Mouse (Mus musculus) spleen, adult 2 months (tissue): ENCODE measurements around the gene Tnfaip6. TPM values are rescaled to one million over a fixed set of nuclear protein-coding genes. Genes with fewer than 3 reads are reported as not detected.

Experiments
- DNase-seq, 2 experiments: peaks; one replicate each; pipeline versions ENCODE4 v3.0.0 to v3.0.0-alpha.2; 2012 to 2021; ENCODE audit warnings: low spot score in 2 of 2, low read depth in 1 of 2
- H3K27ac ChIP-seq: fragments of 200-500 bp; 2 replicates; pipeline ENCODE4 v1.5.1; 2012; ENCODE audit warnings: low read length, inconsistent platforms; ENCODE audit not compliant: insufficient read depth
- H3K27me3 ChIP-seq: fragments of 200-500 bp; 2 replicates; pipeline ENCODE4 v1.6.1; 2012; ENCODE audit warnings: mild to moderate bottlenecking, moderate library complexity, low read length, inconsistent platforms; ENCODE audit not compliant: control insufficient read depth, insufficient read depth
- H3K36me3 ChIP-seq: fragments of 200-500 bp; 2 replicates; pipeline ENCODE4 v1.6.1; 2012; ENCODE audit warnings: mild to moderate bottlenecking, low read length, inconsistent platforms; ENCODE audit not compliant: control insufficient read depth, insufficient read depth
- H3K4me1 ChIP-seq: fragments of 200-500 bp; 2 replicates; pipeline ENCODE4 v1.6.1; 2011; ENCODE audit warnings: inconsistent platforms; ENCODE audit not compliant: control insufficient read depth, insufficient read depth, insufficient read length
- H3K4me3 ChIP-seq: fragments of 200-500 bp; 2 replicates; pipeline ENCODE4 v1.5.1; 2011; ENCODE audit warnings: mild to moderate bottlenecking, inconsistent platforms; ENCODE audit not compliant: insufficient read depth, insufficient read length; ENCODE audit errors: extremely low read depth
- CTCF ChIP-seq: fragments of 200-500 bp; IDR thresholded peaks from 2 replicates; pipeline ENCODE4 v1.5.1; 2011; ENCODE audit warnings: mild to moderate bottlenecking, inconsistent platforms; ENCODE audit not compliant: insufficient read depth, insufficient read length, insufficient replicate concordance; ENCODE audit errors: extremely low read depth
- POLR2A ChIP-seq: fragments of 200-500 bp; IDR thresholded peaks from 2 replicates; pipeline ENCODE4 v1.6.1; 2011; ENCODE audit warnings: low read depth, low read length, inconsistent platforms
- WGBS: fragments of 180-500 bp; shearing (Covaris S2); methylation state at CpG from one replicate; pipeline ENCODE4 v1.1.7; 2018; 5-methylcytosine and 5-hydroxymethylcytosine counted together
- polyA plus RNA-seq: library from polyadenylated mRNA; depleted of rRNA; stranded (reverse); fragments of >200 nt; gene quantifications from 2 replicates; pipeline ENCODE4 v1.2.3, GENCODE M21; 2012

The Tnfaip6 gene
- polyA plus RNA-seq, 1 experiment = 0.07 TPM

GRCm38 (mm10) chr2:52050823-52051222 is 13.0 kb downstream of the Tnfaip6 start:
- TF ChIP-seq CTCF = no peak
- no peak for TF ChIP-seq POLR2A

GRCm38 (mm10) chr2:52052335-52052734 is 14.5 kb downstream of the Tnfaip6 start:
- 88% methylated on average over 4 of the region's 4 CpGs for WGBS
- Histone ChIP-seq H3K27me3 (no peaks in the 10 kb centered on the region), H3K27ac (no peak overlapping the region), H3K4me1 (no peaks in the 10 kb centered on the region), H3K4me3 (no peak overlapping the region), H3K36me3 (no peaks in the 10 kb centered on the region)
- no peak for TF ChIP-seq CTCF
- TF ChIP-seq POLR2A = no peak
- no peak for DNase-seq

More at GRCm38 (mm10) chr2:52050823-52051222, 13.0 kb downstream of the Tnfaip6 start:
- Histone ChIP-seq H3K4me3 (no peak overlapping the region), H3K36me3 (no peaks in the 10 kb centered on the region), H3K27me3 (no peaks in the 10 kb centered on the region), H3K4me1 (no peaks in the 10 kb centered on the region), H3K27ac (no peak overlapping the region)
- 92% methylated on average over 11 of the region's 11 CpGs for WGBS
- no peak for DNase-seq

GRCm38 (mm10) chr2:52053502-52053901 is 15.7 kb downstream of the Tnfaip6 start:
- DNase-seq = no peak
- WGBS = 72% methylated on average over 5 of the region's 5 CpGs
- TF ChIP-seq CTCF = no peak
- TF ChIP-seq POLR2A = no peak

GRCm38 (mm10) chr2:52055616-52056015 is 17.8 kb downstream of the Tnfaip6 start:
- Histone ChIP-seq H3K4me1 (no peaks in the 10 kb centered on the region), H3K36me3 (no peaks in the 10 kb centered on the region), H3K27ac (no peak overlapping the region), H3K4me3 (no peak overlapping the region), H3K27me3 (no peaks in the 10 kb centered on the region)
- 77% methylated on average over 4 of the region's 4 CpGs for WGBS
- DNase-seq = no peak
- TF ChIP-seq POLR2A = no peak
- no peak for TF ChIP-seq CTCF

More at GRCm38 (mm10) chr2:52053502-52053901, 15.7 kb downstream of the Tnfaip6 start:
- H3K27me3 ChIP-seq = no peaks in the 10 kb centered on the region
- H3K27ac ChIP-seq = no peak overlapping the region
- no peak overlapping the region for H3K4me3 ChIP-seq
- no peaks in the 10 kb centered on the region for H3K36me3 ChIP-seq
- no peaks in the 10 kb centered on the region for H3K4me1 ChIP-seq

GRCm38 (mm10) chr2:52057099-52057498 is 19.3 kb downstream of the Tnfaip6 start:
- Histone ChIP-seq H3K36me3 (no peaks in the 10 kb centered on the region), H3K4me1 (no peaks in the 10 kb centered on the region), H3K27me3 (no peaks in the 10 kb centered on the region), H3K27ac (no peak overlapping the region), H3K4me3 (no peak overlapping the region)
- WGBS = 86% methylated on average over 1 of the region's 1 CpGs
- TF ChIP-seq CTCF (no peak), POLR2A (no peak)
- no peak for DNase-seq

- Histone ChIP-seq H3K4me1 (no peaks in the 10 kb centered on the region), H3K36me3 (no peaks in the 10 kb centered on the region), H3K27me3 (no peaks in the 10 kb centered on the region), H3K27ac (no peak overlapping the region), H3K4me3 (no peak overlapping the region)
- no peak for DNase-seq
- TF ChIP-seq CTCF (no peak), POLR2A (no peak)
Observed at GRCm38 (mm10) chr2:52057681-52058080, 19.9 kb downstream of the Tnfaip6 start.

GRCm38 (mm10) chr2:52068641-52069040 is 30.8 kb downstream of the Tnfaip6 start:
- Histone ChIP-seq H3K36me3 (no peaks in the 10 kb centered on the region), H3K27me3 (no peaks in the 10 kb centered on the region), H3K4me3 (no peak overlapping the region), H3K4me1 (no peaks in the 10 kb centered on the region), H3K27ac (no peak overlapping the region)
- WGBS = 89% methylated on average over 1 of the region's 1 CpGs
- TF ChIP-seq CTCF = no peak
- TF ChIP-seq POLR2A = no peak
- DNase-seq = no peak
